Mouse (Mus musculus) CH12.LX (cell line): ENCODE data around the gene Rabgap1l. TPM values are rescaled to one million over a fixed set of nuclear protein-coding genes. Genes with fewer than 3 reads are reported as not detected.

Source experiments
- DNase-seq: peaks from one replicate; pipeline ENCODE4 v3.0.0-alpha.2; 2013; ENCODE audit errors: extremely low read depth
- H3K27ac ChIP-seq: 2 replicates; pipeline ENCODE4 v1.5.1; 2012; ENCODE audit warnings: low read depth, mild to moderate bottlenecking, control low read depth, moderate library complexity; ENCODE audit not compliant: insufficient read depth
- H3K27me3 ChIP-seq: replicated peaks from 2 replicates; pipeline ENCODE3; 2012; ENCODE audit warnings: inconsistent platforms
- H3K36me3 ChIP-seq, 2 experiments: replicated peaks in 1 of 2; 2 replicates each; pipeline versions ENCODE3 to v1.6.1; 2012; ENCODE audit warnings: inconsistent platforms in 1 of 2, low read length in 1 of 2, mild to moderate bottlenecking in 1 of 2, mixed read lengths in 1 of 2, moderate library complexity in 1 of 2; ENCODE audit not compliant: control insufficient read depth in 1 of 2, insufficient read depth in 1 of 2
- H3K4me1 ChIP-seq, 2 experiments: 2 replicates each; pipeline ENCODE4 v1.6.1; 2012; ENCODE audit warnings: inconsistent platforms in 1 of 2, moderate library complexity in 1 of 2; ENCODE audit not compliant: insufficient read depth in 2 of 2, control insufficient read depth in 1 of 2
- H3K4me2 ChIP-seq: 2 replicates; pipeline ENCODE4 v1.6.1; 2012; ENCODE audit warnings: low read depth, mild to moderate bottlenecking, control low read depth; ENCODE audit not compliant: poor library complexity, insufficient read depth, severe bottlenecking
- H3K4me3 ChIP-seq, 3 experiments: fragments of 150-350 bp in 1 of 3; sonication (generic) in 1 of 3; replicated peaks in 1 of 3; 2 replicates each; pipeline versions ENCODE3 to v1.5.1; 2011 to 2012; ENCODE audit warnings: low read depth in 2 of 3, low read length in 2 of 3, mild to moderate bottlenecking in 2 of 3, moderate library complexity in 2 of 3, control low read depth in 1 of 3, improper control_type of control experiment in 1 of 3, inconsistent platforms in 1 of 3, mixed read lengths in 1 of 3; ENCODE audit not compliant: poor library complexity in 1 of 3
- H3K79me2 ChIP-seq: replicated peaks from 2 replicates; pipeline ENCODE4 v1.6.1; 2012; ENCODE audit warnings: mild to moderate bottlenecking, moderate library complexity; ENCODE audit not compliant: control insufficient read depth, poor library complexity, insufficient read depth, severe bottlenecking; ENCODE audit errors: extremely low read depth
- H3K9ac ChIP-seq: 2 replicates; pipeline ENCODE4 v1.6.1; 2012; ENCODE audit warnings: low read depth, mild to moderate bottlenecking, control low read depth, moderate library complexity; ENCODE audit not compliant: insufficient read depth
- H3K9me3 ChIP-seq: replicated peaks from 2 replicates; pipeline ENCODE3; 2012; ENCODE audit warnings: low read length, inconsistent platforms, mixed read lengths
- BHLHE40 ChIP-seq: IDR thresholded peaks from 2 replicates; pipeline ENCODE4 v1.6.1; 2011; ENCODE audit warnings: mild to moderate bottlenecking, low read depth, low read length, improper control_type of control experiment
- CHD1 ChIP-seq: IDR thresholded peaks from 2 replicates; pipeline ENCODE4 v1.6.1; 2012; ENCODE audit warnings: low read depth, low read length, improper control_type of control experiment, inconsistent platforms
- CHD2 ChIP-seq: IDR thresholded peaks from 2 replicates; pipeline ENCODE4 v1.6.1; 2011; ENCODE audit warnings: low read length, improper control_type of control experiment
- CTCF ChIP-seq, 2 experiments: IDR thresholded peaks in 1 of 2; conservative IDR thresholded peaks in 1 of 2; 2 replicates each; pipeline ENCODE4 v1.5.1; 2011 to 2012; ENCODE audit warnings: low read depth in 2 of 2, low read length in 2 of 2, improper control_type of control experiment in 1 of 2, inconsistent platforms in 1 of 2, mild to moderate bottlenecking in 1 of 2, moderate library complexity in 1 of 2
- E2F4 ChIP-seq: IDR thresholded peaks from 2 replicates; pipeline ENCODE4 v1.6.1; 2011; ENCODE audit warnings: low read depth, low read length, improper control_type of control experiment; ENCODE audit not compliant: insufficient replicate concordance
- ELF1 ChIP-seq: IDR thresholded peaks from 2 replicates; pipeline ENCODE4 v1.6.1; 2014; ENCODE audit warnings: low read depth, mild to moderate bottlenecking, inconsistent platforms, low read length, improper control_type of control experiment
- EP300 ChIP-seq: IDR thresholded peaks from 2 replicates; pipeline ENCODE4 v1.6.1; 2011; ENCODE audit warnings: low read length, improper control_type of control experiment
- ETS1 ChIP-seq: conservative IDR thresholded peaks from 2 replicates; pipeline ENCODE4 v1.6.1; 2012; ENCODE audit warnings: low read depth, mild to moderate bottlenecking, inconsistent platforms, low read length, improper control_type of control experiment, moderate library complexity
- HCFC1 ChIP-seq: IDR thresholded peaks from 2 replicates; pipeline ENCODE4 v1.6.1; 2012; ENCODE audit warnings: low read depth, mild to moderate bottlenecking, inconsistent platforms, low read length, improper control_type of control experiment
- JUN ChIP-seq: IDR thresholded peaks from 2 replicates; pipeline ENCODE4 v1.6.1; 2011; ENCODE audit warnings: low read depth, mild to moderate bottlenecking, low read length, improper control_type of control experiment, moderate library complexity; ENCODE audit not compliant: insufficient read depth
- KAT2A ChIP-seq: IDR thresholded peaks from 2 replicates; pipeline ENCODE4 v1.6.1; 2012; ENCODE audit warnings: low read length, improper control_type of control experiment, inconsistent platforms; ENCODE audit not compliant: insufficient replicate concordance
- MAFK ChIP-seq: IDR thresholded peaks from 2 replicates; pipeline ENCODE4 v1.6.1; 2011; ENCODE audit warnings: low read length, improper control_type of control experiment; ENCODE audit not compliant: insufficient replicate concordance
- MAZ ChIP-seq: IDR thresholded peaks from 2 replicates; pipeline ENCODE4 v1.6.1; 2012; ENCODE audit warnings: low read depth, mild to moderate bottlenecking, inconsistent platforms, low read length, improper control_type of control experiment, moderate library complexity
- MEF2A ChIP-seq: IDR thresholded peaks from 2 replicates; pipeline ENCODE4 v1.6.1; 2014; ENCODE audit warnings: low read depth, mild to moderate bottlenecking, inconsistent platforms, low read length, improper control_type of control experiment, borderline replicate concordance
- MYC ChIP-seq: IDR thresholded peaks from 2 replicates; pipeline ENCODE4 v1.6.1; 2011; ENCODE audit warnings: low read depth, mild to moderate bottlenecking, improper control_type of control experiment, low read length
- NRF1 ChIP-seq: IDR thresholded peaks from 2 replicates; pipeline ENCODE4 v1.6.1; 2014; ENCODE audit warnings: low read depth, mild to moderate bottlenecking, inconsistent platforms, low read length, improper control_type of control experiment, moderate library complexity
- POLR2AphosphoS2 ChIP-seq: IDR thresholded peaks from 2 replicates; pipeline ENCODE4 v1.6.1; 2011; ENCODE audit warnings: low read depth, low read length, improper control_type of control experiment
- SIN3A ChIP-seq: IDR thresholded peaks from 2 replicates; pipeline ENCODE4 v1.6.1; 2012; ENCODE audit warnings: low read length, improper control_type of control experiment, inconsistent platforms
- USF1 ChIP-seq: IDR thresholded peaks from 2 replicates; pipeline ENCODE4 v1.6.1; 2014; ENCODE audit warnings: low read depth, mild to moderate bottlenecking, inconsistent platforms, low read length, improper control_type of control experiment
- USF2 ChIP-seq: conservative IDR thresholded peaks from 2 replicates; pipeline ENCODE4 v1.6.1; 2011; ENCODE audit warnings: low read depth, low read length, improper control_type of control experiment
- ZC3H11A ChIP-seq: IDR thresholded peaks from 2 replicates; pipeline ENCODE4 v1.6.1; 2012; ENCODE audit warnings: low read depth, mild to moderate bottlenecking, inconsistent platforms, low read length, improper control_type of control experiment
- ZMIZ1 ChIP-seq: IDR thresholded peaks from 2 replicates; pipeline ENCODE4 v1.6.1; 2012; ENCODE audit warnings: low read depth, mild to moderate bottlenecking, inconsistent platforms, low read length, improper control_type of control experiment
- ZNF384 ChIP-seq: IDR thresholded peaks from 2 replicates; pipeline ENCODE4 v1.6.1; 2012; ENCODE audit warnings: low read depth, low read length, improper control_type of control experiment, inconsistent platforms
- dilution Hi-C: fragments of 300-500 bp; cut with MboI; formaldehyde crosslinking; loops from 2 replicates; pipeline ENCODE4 v1.14.3; 2020; ENCODE audit warnings: low sequenced_read_pairs; ENCODE audit not compliant: extremely low pct_unique_long_range_greater_than_20kb, extremely low pct_ligation_motif_present
- in situ Hi-C: fragments of 300-500 bp; cut with MboI; formaldehyde crosslinking; loops from 3 replicates; pipeline ENCODE4 v1.14.3; 2019; ENCODE audit warnings: low sequenced_read_pairs, low pct_ligation_motif_present, low pct_unique_long_range_greater_than_20kb, mixed read lengths
- polyA plus RNA-seq: library from polyadenylated mRNA; unstranded; fragments of >175 nt; gene quantifications from 2 replicates; pipeline ENCODE4 v1.2.1, GENCODE M21; 2012; ENCODE audit warnings: low read depth; ENCODE audit not compliant: insufficient read length
- total RNA-seq, 2 experiments: library from RNA; depleted of rRNA; stranded (reverse); fragments of 300-350 nt in 1 of 2; fragments of >200 nt in 1 of 2; gene quantifications; 2 replicates each; pipeline ENCODE4 v1.2.3; 2012 to 2014

Gene Rabgap1l
- total and polyA plus RNA-seq, 3 experiments = 84.0 to 109 (median 85.6) TPM

DNA sequence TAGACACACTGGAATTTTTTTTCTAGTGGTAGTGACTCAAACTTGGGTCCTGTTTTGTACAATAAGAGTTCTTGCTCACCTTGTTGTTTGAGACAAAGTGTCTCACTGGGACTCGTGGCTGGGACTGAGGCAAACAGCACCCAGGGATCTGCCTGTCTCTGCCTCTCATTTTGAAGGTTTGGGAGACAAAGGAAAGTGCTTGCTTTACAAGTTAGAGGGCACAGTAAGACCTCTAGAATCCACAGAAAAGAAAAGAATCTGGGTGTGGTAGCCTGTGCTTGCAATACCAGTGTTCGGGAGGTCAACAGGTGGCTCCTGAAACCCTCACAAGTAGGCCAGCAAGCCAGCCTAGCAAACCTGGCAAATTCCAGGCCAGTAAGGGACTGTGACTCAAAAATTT lies 58.3 kb downstream of the Rabgap1l start:
- Histone ChIP-seq H3K9me3 (no peaks in the 10 kb centered on the region), H3K4me1 (peaks cover 0 to 22% of the 10 kb centered on the region in 2 experiments; a peak in 2 of 4 replicates), H3K4me3 (no peak overlapping the region), H3K9ac (no peak overlapping the region), H3K27me3 (no peaks in the 10 kb centered on the region), H3K4me2 (no peak overlapping the region), H3K36me3 (peaks cover 27 to 59% of the 10 kb centered on the region in 2 experiments), H3K79me2 (peaks cover 19% of the 10 kb centered on the region), H3K27ac (no peak overlapping the region)
- in situ Hi-C loops (loop anchor here (10.0 to 25.0 kb wide), 2 partner anchors 330 to 522 kb away; partner anchors contain the start of gene Cacybp), dilution Hi-C loops (no loop called here)
- TF ChIP-seq ZC3H11A (no peak), JUN (no peak), KAT2A (no peak), ZNF384 (no peak), ZMIZ1 (no peak), USF1 (no peak), USF2 (no peak), SIN3A (no peak), ETS1 (no peak), E2F4 (no peak), CHD2 (no peak)
- no peak for DNase-seq

DNA sequence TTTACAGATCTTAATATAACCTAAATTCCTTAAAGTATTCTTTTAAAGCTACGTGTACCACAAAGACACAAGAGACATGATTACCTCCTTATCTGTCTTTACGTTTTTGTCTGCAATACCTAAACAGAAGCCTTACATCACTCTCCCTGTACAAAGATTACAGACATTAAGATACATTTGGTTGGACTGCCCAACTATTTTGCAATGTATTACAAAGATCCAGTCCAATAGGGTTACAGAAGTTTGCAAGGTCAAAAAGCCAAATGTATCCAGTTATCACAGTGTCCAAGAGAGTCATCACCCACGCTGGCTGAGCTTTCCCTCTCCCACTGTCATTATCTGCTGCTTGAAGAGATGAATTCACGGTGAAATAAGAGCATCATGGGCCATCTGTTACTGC lies 63.1 kb downstream of the Rabgap1l start:
- Histone ChIP-seq H3K36me3 (peaks cover 34 to 66% of the 10 kb centered on the region in 2 experiments), H3K9ac (no peak overlapping the region), H3K4me3 (no peak overlapping the region), H3K79me2 (no peaks in the 10 kb centered on the region; the same call in 1 of the 2 replicates), H3K9me3 (no peaks in the 10 kb centered on the region), H3K4me2 (no peak overlapping the region), H3K4me1 (no peaks in the 10 kb centered on the region), H3K27me3 (no peaks in the 10 kb centered on the region), H3K27ac (no peak overlapping the region)
- dilution Hi-C loops (no loop called here), in situ Hi-C loops (loop anchor here (10.0 to 25.0 kb wide), 2 partner anchors 325 to 518 kb away; partner anchors contain the start of gene Cacybp)
- no peak for DNase-seq
- no peak for TF ChIP-seq BHLHE40
- TF ChIP-seq ELF1 = no peak
- no peak for TF ChIP-seq NRF1
- no peak for TF ChIP-seq ETS1
- no peak for TF ChIP-seq CHD1
- TF ChIP-seq KAT2A = no peak
- TF ChIP-seq ZMIZ1 = no peak
- no peak for TF ChIP-seq POLR2AphosphoS2
- no peak for TF ChIP-seq CTCF (conservative IDR thresholded peaks at IDR 0.05 in 1 of 2, IDR thresholded peaks at IDR 0.05 in 1 of 2; ENCODE audit: low read depth in 2 of 2, low read length in 2 of 2)
- no peak for TF ChIP-seq HCFC1
- TF ChIP-seq MEF2A = no peak
- TF ChIP-seq MYC = no peak
- no peak for TF ChIP-seq CHD2
- TF ChIP-seq EP300 = no peak
- TF ChIP-seq MAZ = no peak
- TF ChIP-seq MAFK = no peak
